Mouse (Mus musculus) urinary bladder, adult 2 months (tissue): ENCODE results near the gene Paip2b. TPM values are rescaled to one million over a fixed set of nuclear protein-coding genes. Genes with fewer than 3 reads are reported as not detected.
A peak's percentile ranks its signal among the peaks of the same experiment; 100 is the strongest.
"Not testable (repeated sequence)": the region's sequence is repeated elsewhere in the genome, so short reads cannot be mapped to it uniquely, and the experiment has no call there.

Experiments
- DNase-seq: peaks from one replicate; pipeline ENCODE4 v3.0.0; 2022; ENCODE audit warnings: low spot score
- polyA plus RNA-seq: library from polyadenylated mRNA; depleted of rRNA; stranded (reverse); fragments of >200 nt; gene quantifications from 2 replicates; pipeline ENCODE4 v1.2.3, GENCODE M21; 2012; rRNA removed

Gene Paip2b
- polyA plus RNA-seq: 22.8 and 23.1 TPM in 2 replicates

DNA sequence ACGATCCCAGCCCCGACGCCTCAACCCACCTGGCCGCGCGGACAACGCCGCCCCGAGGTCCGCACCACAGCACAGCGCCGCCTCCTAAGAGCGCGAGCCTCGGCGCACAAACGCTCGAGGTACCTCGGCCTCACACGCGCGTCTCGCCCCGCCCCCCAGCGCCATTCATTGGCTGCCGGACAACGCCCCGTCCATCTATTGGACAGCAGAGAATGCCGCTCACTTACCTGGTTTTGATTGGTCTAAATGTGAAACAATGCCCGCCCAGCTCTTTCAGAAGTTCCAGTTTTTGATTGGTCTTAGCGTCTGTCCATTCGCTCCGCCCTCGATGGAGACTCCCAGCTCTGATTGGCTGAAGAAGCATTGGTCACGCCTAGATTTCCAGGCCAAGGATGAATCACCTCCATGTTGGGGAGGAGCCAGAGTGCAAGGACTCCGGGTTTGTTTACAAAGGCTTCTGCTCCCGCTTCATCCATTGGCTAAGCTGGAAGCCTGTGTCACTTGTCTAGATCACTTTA lies at the start of gene Paip2b:
Gene Paip2b, minus strand, starts transcription at position 136 of the 518 bp plus-strand sequence.
- peak; percentile 91 for DNase-seq

DNA sequence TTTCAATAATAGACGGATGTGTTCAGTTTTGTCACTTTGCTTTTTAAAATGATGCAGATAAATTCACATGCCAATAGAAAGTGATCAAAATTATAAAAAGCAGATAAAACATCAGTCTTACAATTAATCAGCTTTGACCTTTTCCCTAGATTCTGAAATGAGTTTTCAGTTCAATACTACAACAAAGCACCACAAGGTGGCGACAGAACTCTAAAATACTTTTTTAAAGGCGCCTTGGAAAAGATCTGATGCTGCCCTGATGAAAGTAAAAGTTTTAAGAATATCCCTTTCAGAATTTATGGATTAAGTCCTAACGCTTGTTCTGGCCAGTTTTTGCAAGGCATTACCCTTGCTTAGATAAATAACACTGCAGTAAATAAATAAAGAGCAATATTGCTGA lies 48.3 kb upstream of the Paip2b start:
- no peak for DNase-seq

DNA sequence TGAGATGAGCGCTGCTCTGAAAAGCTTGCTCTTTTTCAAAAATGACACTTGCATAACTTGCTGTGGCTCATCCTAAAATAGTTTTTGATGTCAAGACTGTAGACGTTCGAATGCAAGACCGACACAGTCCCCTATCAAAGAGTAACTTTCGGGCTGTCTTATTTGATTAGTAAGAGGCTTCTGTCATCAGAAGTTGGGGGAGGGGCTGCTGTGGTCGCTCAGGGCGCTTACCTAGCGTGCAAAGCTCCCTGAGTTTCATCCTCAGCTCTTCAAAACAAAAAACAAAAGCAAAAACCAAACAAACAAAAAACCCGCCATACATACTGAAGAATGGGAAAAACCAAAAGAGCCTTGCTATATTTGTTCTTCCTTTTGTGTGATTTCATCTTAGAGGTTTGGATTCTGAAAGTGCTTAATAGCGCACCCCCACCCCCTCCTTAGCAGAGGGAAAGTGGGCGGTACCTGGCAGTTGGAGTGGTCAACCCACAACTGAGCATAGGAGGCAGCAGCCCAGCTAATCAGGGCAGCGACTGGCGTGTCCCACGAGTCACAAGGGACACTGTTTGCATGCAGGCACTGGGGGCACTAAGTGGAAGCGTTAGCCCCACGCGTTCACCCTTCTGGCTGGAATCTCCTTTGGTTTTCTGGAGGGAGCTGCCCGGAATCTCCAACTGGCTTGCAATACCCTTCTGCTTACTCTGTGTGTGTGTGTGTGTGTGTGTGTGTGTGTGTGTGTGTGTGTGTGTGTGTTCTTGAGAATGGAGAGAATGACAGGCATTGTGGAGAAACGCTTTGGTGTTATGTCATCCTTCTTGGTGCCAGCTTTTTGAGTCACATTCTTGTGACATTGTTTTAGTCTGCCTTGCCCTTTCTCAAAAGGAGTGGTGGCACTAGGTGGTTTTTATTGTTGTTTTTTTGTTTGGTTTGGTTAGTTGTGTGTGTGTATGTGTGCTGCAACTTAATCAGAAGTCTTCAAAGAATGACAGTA lies 36.4 kb upstream of the Paip2b start:
- DNase-seq: peak; percentile 22

- peak; percentile 85 for DNase-seq
These were observed 35.5 kb upstream of the Paip2b start, which contains the start of gene Zfp638 for GRCm38 (mm10) chr6:83866954-83867597. Gene Zfp638 (plus strand): TSS chr6:83867109.

DNA sequence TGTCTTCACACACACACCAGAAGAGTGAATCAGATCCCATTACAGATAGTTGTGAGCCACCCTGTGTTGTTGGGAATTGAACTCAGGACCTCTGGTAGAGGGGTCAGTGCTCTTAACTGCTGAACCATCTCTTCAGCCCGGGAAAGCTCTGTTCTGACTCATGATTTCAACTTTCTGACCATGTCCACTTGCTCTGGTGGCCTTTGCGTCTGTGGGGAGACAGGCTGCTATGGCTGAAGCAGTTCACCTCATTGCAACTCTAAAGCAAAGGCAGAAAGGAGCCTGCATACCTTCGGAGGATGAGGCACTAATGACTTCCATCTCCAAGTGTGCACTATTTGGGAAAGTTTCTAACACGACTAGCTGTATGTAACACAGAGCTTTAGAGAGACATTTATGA lies 34.9 kb upstream of the Paip2b start:
- DNase-seq: no peak

GRCm38 (mm10) chr6:83863538-83863937 lies 32.0 kb upstream of the Paip2b start:
- DNase-seq: no peak

DNA sequence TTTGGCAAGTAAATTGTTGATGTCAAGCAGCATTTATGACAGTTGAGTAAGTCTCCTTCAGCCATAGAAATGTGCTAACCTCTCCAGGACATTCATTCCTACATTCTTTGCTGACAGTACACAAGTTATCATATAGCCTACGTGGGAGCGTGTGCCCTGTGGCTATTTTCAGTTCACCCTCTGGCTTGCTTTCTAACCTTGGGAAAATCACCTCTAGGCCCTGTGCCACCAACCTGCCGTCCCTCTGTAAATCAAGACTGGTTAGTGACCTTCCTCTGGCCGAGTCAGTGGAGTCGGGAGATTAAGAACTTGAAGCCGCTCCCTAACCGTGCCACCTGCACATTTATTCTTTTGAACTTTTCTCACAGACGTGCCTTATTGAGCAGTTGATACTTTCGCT lies 28.5 kb upstream of the Paip2b start:
- no peak for DNase-seq

DNA sequence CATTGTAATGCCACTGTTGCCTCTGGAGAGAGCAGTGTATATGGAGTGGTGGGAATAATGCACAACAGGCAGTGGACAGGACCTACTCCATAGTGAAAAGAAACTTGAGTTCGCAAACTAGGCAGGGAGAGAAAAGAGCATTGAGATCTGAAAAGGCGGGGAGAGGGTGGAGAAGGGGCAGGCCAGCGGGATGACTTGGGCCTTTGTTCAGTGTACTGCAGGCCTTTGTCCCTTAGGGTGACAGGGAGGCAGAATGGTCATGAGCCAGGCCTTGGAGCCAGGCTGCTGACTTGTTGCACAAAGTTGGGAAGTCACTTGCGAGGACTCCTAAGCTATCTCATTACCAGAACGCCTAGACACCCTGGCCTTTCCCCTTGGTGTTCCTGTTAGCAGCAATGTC lies 25.9 kb upstream of the Paip2b start:
- DNase-seq: no peak

DNA sequence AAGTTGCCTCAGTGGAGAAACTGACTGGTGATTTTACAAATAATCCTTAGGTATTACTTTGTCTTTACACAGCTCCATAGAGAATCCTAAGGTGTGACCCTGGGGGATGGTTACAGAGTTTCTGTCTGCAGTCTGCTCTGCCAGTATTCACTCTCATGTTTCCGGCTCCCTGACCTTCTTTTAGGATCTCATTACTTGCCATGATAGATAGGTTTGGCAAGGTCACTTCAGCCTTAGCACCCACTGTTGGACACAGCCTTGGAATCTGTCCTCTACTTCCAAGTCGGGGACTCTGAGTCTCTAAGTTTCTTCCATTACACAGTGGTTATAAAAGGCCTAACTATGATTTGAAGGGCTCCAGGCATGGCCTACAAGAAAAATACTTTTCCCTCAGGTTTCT lies 17.9 kb upstream of the Paip2b start:
- no peak for DNase-seq

DNA sequence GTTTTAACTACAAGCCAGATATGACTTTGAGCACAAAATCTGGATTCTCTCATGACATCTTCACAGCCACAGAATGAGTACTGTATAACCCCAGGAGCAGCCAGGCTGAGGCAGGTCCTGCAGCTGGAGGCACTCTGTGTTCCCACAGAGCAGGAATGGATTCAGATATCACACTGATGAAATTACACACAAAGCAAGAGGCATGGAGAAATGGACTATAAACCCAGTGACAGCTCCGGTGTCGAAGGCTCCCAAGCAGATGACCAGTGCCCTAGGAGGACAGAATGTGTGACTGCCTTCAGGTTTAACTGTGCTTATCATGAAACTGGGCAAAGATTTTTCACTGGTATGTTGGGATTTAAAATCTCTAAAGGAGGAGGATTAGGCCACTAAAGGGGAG lies 14.6 kb upstream of the Paip2b start:
- no peak for DNase-seq

DNA sequence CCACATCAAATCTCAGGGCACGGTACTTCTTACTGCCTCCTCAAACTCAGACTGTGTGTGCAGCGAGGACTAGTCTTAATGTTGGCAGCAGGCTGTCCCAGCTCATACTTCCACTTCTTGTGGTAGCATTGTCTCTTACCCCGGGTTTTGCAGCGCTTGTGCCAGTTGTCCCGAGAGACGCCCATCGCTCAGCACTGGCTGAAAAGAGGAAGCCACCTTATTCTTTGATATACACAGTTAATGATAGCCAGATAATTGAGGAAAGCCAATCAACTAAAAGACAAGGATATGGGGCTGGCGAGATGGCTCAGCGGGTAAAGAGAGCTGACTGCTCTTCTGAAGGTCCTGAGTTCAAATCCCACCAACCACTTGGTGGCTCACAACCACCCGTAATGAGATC lies 13.4 kb upstream of the Paip2b start:
- DNase-seq: no peak

GRCm38 (mm10) chr6:83840086-83840485 lies 8.5 kb upstream of the Paip2b start:
- DNase-seq: no peak

DNA sequence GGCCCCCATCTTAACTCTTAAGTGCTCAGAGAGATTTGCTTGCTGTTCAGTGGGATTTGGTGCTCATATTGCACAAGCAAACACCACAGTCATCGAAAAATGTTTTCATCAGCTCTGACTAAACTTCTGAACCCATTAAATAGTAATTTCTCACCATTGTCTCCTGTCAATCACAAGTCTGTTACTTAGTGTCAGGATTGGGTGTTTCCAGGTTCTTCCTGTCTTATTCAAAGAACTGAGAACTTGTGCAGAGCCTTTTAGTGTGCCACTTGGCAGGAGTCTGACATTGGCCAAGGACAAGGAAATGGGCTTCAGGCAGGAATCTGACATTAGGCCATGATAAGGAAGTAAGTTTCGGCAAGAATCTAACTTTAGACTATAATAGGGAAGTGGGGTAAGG lies 6.5 kb upstream of the Paip2b start:
- no peak for DNase-seq

- no peak for DNase-seq
These were observed 5.3 kb upstream of the Paip2b start for GRCm38 (mm10) chr6:83836826-83837225.

DNA sequence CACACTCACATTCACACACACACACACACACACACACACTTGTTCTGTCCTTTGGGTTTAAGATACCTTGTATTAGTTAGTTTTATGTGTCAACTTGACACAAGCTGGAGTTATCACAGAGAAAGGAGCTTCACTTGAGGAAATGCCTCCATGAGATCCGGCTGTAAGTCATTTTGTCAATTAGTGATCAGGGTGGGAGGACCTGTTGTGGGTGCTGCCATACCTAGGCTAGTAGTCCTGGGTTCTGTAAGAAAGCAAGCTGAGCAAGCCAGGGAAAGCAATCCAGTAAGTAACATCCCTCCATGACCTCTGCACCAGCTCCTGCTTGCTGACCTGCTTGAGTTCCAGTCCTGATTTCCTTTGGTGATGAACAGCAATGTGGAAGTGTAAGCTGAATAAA lies 852 bp upstream of the Paip2b start:
- DNase-seq: not testable (repeated sequence)

DNA sequence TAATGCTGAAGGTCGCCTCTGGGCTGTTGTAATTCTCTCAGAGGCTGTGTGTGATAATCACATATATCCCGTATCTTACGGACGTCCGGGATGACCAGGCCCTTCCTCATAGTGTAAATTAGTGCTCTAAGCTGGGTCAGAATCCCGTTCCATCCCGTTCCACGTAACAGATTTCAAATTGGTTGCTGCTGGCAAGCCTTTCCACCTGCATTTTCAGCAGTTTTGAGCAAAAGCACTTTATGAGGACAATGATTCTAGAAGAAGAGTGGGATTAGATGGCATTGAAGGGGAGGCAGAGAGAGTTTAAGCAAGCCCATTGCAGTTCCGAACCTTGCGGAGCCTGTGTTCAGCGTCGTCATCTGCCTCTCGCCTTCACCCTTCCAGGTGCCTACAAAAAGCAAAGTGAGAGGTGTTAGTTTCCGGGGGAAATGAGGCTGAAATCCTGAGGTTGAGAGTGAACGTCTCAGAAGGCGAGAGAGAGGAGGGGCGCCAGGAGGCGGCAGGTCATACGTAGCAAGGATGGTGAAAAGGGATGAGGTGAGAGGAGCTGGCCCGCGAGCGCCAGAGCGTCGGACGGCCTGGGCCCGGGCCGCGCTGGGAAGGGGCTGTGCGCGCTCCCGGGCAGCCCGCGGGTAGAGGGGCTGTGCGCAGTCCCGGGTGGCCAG lies 468 bp downstream of the Paip2b start:
- no peak for DNase-seq

DNA sequence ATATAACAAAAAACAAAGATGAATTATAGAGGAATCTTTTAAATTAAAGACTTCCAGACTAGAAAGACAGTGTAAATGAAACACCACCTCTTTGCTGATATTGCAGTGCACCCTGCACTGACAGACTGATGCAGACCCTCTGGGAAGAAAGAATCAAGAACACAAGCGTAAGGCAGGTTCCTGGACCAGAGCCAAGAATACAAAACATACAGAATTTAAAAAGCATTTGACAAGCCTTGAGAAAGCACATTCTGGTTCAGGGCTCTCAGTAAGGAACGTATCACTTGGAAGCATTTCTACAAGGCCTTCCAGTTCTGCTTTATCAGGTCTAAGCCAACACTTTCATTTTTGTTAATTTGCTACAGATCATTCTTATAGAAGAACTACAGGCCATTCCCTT lies 9.7 kb downstream of the Paip2b start:
- DNase-seq: no peak

DNA sequence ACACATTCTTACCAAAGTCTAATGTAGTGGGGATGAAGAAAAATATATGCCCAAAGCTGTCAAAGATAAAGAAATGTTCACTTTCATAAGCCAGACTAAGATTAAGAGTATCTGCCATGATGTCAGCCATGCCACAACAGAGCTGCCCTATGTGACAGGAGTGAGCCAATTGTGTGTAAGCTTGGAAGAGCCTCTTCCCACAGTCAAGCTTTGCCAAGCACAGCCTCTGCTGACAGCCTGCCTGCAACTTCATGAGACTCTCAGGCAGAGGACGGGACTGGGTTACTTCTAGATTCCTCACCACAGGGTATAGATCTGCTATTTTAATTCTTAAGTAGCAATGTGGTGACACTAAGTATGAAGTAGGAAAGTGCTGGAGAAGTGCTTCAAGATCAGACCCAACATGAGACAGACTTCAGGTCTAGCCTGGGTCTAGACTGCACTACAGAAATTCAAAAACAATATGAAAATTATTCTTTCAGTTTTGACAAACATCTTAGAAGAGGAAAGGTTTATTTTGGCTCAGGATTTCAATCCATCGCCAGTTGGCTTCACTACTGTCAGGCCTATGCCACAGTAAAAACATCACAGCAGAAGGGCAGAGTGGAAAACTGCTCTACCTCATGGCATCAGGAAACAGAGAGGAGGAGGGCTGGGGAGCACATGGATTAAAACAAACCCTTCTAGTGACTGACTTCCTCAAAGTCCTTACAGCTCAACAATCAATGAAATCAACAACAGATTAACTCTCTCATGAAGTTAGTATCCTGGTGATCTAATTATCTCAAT lies 10.6 kb downstream of the Paip2b start:
- DNase-seq: no peak

GRCm38 (mm10) chr6:83818996-83819395 lies 12.5 kb downstream of the Paip2b start:
- no peak for DNase-seq

GRCm38 (mm10) chr6:83815801-83816200 lies 15.7 kb downstream of the Paip2b start:
- DNase-seq: no peak

DNA sequence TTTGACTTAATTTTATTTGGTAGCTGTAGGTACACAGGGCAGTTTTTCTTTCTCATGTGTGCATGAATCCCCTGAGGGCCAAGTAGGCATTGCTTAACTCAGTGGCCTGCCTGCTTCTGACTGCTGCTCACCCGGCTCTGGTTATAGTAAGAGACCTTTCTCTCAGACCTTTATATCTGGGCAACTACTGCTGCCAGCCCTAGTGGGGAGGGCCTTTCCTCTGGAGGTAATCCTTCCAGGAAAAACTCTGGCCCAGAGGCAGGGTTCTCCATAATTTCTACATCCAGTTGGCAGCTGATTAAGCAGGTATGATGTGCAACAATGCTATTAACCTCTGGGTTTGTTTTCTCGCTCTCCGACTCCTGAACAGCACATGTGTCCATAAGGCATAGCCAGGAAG lies 28.7 kb downstream of the Paip2b start:
- no peak for DNase-seq
